Mouse (Mus musculus) kidney, adult 2 months (tissue): ENCODE measurements at regions not wholly inside any gene's neighbourhood (a gene's known extent, or its start where the extent isn't known, plus 50 kb on each side); places are given as distances from the start of the nearest gene placed in this dataset.

ENCODE experiments used
- DNase-seq: peaks from one replicate; pipeline ENCODE4 v3.0.0; 2021
- H3K27ac ChIP-seq: fragments of 200-500 bp; 2 replicates; pipeline ENCODE4 v1.5.1; 2012; ENCODE audit warnings: low read depth, low read length, control low read depth, inconsistent platforms; ENCODE audit not compliant: insufficient read depth
- H3K27me3 ChIP-seq: fragments of 200-500 bp; replicated peaks from 2 replicates; pipeline ENCODE4 v1.6.1; 2012; ENCODE audit warnings: mild to moderate bottlenecking, moderate library complexity, low read length, inconsistent platforms; ENCODE audit not compliant: control insufficient read depth, insufficient read depth
- H3K36me3 ChIP-seq: fragments of 200-500 bp; 2 replicates; pipeline ENCODE4 v1.6.1; 2012; ENCODE audit warnings: mild to moderate bottlenecking, moderate library complexity, low read length, inconsistent platforms; ENCODE audit not compliant: control insufficient read depth, insufficient read depth
- H3K4me1 ChIP-seq: fragments of 200-500 bp; 2 replicates; pipeline ENCODE4 v1.6.1; 2011; ENCODE audit warnings: low read length; ENCODE audit not compliant: control insufficient read depth, insufficient read depth
- H3K4me3 ChIP-seq: fragments of 200-500 bp; 2 replicates; pipeline ENCODE4 v1.5.1; 2011; ENCODE audit warnings: mild to moderate bottlenecking, low read depth, low read length, control low read depth; ENCODE audit not compliant: insufficient read depth
- CTCF ChIP-seq: fragments of 200-500 bp; conservative IDR thresholded peaks from 2 replicates; pipeline ENCODE4 v1.5.1; 2011; ENCODE audit warnings: low read depth, mild to moderate bottlenecking, control low read depth, low read length, moderate library complexity, mixed read lengths; ENCODE audit not compliant: insufficient read depth, insufficient read length
- POLR2A ChIP-seq: fragments of 200-500 bp; IDR thresholded peaks from one replicate; pipeline ENCODE4 v1.6.1; 2011; ENCODE audit warnings: low read depth, low read length, control low read depth
- WGBS: fragments of 180-500 bp; shearing (Covaris S2); methylation state at CpG from one replicate; pipeline ENCODE4 v1.1.7; 2018; 5-methylcytosine and 5-hydroxymethylcytosine counted together

- DNase-seq: no peak
- Histone ChIP-seq H3K4me3 (no peak overlapping the region), H3K27ac (no peak overlapping the region), H3K4me1 (no peaks in the 10 kb centered on the region), H3K27me3 (no peaks in the 10 kb centered on the region), H3K36me3 (no peaks in the 10 kb centered on the region)
- WGBS: 86% methylated on average over 2 of the region's 2 CpGs
- TF ChIP-seq POLR2A (no peak), CTCF (no peak)
These were observed 84.0 kb downstream of the Cxcl12 start for GRCm38 (mm10) chr6:117252361-117252760.

DNA sequence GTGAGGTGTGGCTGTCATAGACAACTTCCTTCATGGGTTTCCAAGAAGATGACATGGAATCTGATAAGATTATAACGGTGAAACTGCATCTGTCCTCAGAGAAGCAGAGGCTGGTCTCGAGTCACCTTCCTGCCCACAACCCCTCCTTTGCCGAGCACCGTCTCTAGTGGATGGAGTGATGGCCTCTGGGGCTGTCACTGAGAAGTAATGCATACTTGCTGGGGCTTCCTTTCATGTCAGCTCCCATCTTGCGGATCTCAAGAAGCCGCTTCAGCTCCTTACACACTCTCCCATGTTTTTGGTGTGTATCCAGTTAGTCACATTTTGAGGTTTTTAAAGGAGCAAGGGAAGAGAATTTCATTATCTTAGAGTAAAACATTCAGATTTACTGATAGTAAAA is 84.7 kb downstream of the Cxcl12 start:
- no peaks in the 10 kb centered on the region for H3K36me3 ChIP-seq
- TF ChIP-seq CTCF: no peak
- TF ChIP-seq POLR2A: no peak
- H3K4me1 ChIP-seq: no peaks in the 10 kb centered on the region
- H3K4me3 ChIP-seq: no peak overlapping the region
- WGBS: 85% methylated on average over 6 of the region's 6 CpGs
- H3K27me3 ChIP-seq: no peaks in the 10 kb centered on the region
- no peak overlapping the region for H3K27ac ChIP-seq
- no peak for DNase-seq

DNA sequence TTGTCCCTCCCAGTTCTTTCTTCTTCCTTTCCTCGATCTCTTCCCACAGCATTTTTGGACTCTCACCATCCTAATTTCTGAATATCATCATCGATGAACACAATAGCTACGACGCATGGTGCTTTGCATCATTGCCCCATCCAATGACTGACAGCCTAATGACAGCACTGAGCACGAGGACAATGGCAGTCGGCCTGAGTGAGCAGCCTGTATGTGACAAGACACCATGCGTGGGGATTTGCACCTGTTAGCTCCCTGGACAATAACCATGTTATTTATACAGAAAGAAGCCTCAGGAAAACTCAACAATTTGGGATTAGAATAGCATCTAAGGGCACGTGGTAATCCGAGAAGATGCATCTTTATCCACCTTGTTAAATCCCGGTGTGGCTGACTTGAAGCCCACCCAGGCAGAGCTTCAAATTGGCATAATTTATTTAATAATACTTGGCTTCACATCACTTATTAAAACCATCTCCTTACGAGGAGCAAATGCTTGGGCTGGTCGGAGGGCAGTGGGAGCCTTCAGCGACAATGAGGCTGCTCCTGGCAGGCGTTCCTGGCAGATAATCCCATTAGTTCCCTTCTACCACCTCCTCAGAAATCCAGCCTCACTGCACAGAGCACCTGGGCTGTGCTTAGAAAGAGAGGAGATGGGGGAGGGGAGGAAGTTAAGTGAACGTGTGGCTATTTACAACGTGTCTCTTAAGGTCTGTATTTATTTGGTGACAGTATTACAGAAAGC is 85.4 kb downstream of the Cxcl12 start:
- Histone ChIP-seq H3K36me3 (no peaks in the 10 kb centered on the region), H3K27me3 (no peaks in the 10 kb centered on the region), H3K27ac (no peak overlapping the region), H3K4me1 (no peaks in the 10 kb centered on the region), H3K4me3 (no peak overlapping the region)
- 73% methylated on average over 16 of the region's 16 CpGs for WGBS
- no peak for TF ChIP-seq CTCF
- TF ChIP-seq POLR2A: no peak
- DNase-seq: no peak

DNA sequence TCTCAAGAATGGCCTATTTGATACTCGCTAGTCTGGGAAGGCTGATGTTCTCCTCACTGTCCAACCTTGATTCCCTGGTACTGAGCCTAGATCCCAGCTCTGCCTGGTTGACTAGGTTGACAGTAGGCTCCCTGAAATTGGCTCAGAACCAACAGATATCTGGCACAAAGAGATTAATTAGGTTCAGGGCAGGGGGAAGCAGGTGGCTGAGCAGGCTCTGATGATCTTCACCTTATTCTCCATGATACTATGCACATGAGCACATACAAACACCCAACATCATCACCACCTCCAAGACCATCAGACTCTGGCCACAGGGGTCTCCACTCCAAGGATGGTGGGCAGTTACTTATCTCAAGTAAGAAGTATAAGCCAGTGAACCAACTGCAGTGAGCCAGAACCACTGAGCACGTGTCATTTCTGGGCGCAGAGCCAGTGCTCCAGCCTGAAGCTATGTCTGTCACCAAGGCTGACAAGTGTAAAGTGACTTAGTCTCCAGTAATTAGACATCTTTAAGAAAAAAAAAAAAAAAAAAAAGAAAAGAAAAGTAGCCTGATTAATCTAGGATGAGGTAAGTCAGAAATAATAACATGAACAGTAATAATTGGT is 86.4 kb downstream of the Cxcl12 start:
- peak; percentile 72 for DNase-seq
- WGBS: 40% methylated on average over 3 of the region's 3 CpGs
- H3K36me3 ChIP-seq: no peaks in the 10 kb centered on the region
- no peak overlapping the region for H3K4me3 ChIP-seq
- H3K27me3 ChIP-seq: no peaks in the 10 kb centered on the region
- TF ChIP-seq CTCF (no peak), POLR2A (no peak)
- no peaks in the 10 kb centered on the region for H3K4me1 ChIP-seq
- H3K27ac ChIP-seq: no peak overlapping the region

- TF ChIP-seq POLR2A (no peak), CTCF (no peak)
- no peak for DNase-seq
- Histone ChIP-seq H3K36me3 (no peaks in the 10 kb centered on the region), H3K27ac (no peak overlapping the region), H3K4me1 (no peaks in the 10 kb centered on the region), H3K27me3 (no peaks in the 10 kb centered on the region), H3K4me3 (no peak overlapping the region)
- WGBS: 54% methylated on average over 3 of the region's 3 CpGs
These were observed 87.2 kb downstream of the Cxcl12 start for GRCm38 (mm10) chr6:117255399-117256098.

DNA sequence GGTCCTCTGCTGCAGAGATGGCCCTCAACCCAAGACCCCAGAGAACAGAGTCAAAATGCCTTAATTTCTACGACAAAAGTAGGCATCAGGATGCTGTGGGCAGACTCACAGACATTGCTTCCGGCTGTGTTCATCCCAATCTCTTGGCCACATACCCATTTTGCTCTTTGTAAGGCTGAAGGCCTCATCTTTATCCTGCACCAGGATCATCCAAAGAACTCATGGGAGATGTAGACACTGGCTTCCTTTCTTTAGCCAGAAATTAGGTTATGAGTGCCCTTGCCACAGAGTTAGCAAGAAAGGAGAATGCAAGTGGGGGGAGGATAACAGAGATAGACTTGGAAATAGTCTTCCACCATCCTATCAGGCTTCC is 87.8 kb downstream of the Cxcl12 start:
- no peak for DNase-seq
- Histone ChIP-seq H3K36me3 (no peaks in the 10 kb centered on the region), H3K27me3 (no peaks in the 10 kb centered on the region), H3K27ac (no peak overlapping the region), H3K4me1 (no peaks in the 10 kb centered on the region), H3K4me3 (no peak overlapping the region)
- 92% methylated on average over 2 of the region's 2 CpGs for WGBS
- no peak for TF ChIP-seq POLR2A
- TF ChIP-seq CTCF: no peak

GRCm38 (mm10) chr6:117257591-117257990 is 89.3 kb downstream of the Cxcl12 start:
- H3K4me1 ChIP-seq: no peaks in the 10 kb centered on the region
- no peak overlapping the region for H3K4me3 ChIP-seq
- TF ChIP-seq CTCF (no peak), POLR2A (no peak)
- 88% methylated on average over 4 of the region's 4 CpGs for WGBS
- no peak for DNase-seq
- H3K27ac ChIP-seq: no peak overlapping the region
- no peaks in the 10 kb centered on the region for H3K36me3 ChIP-seq
- H3K27me3 ChIP-seq: no peaks in the 10 kb centered on the region
